Mouse (Mus musculus) thymus, adult 2 months (tissue): Measurements from ENCODE around the gene Nceh1. TPM values are rescaled to one million over a fixed set of nuclear protein-coding genes. Genes with fewer than 3 reads are reported as not detected.

Experiments used
- DNase-seq: peaks from one replicate; pipeline ENCODE4 v3.0.0; 2021
- H3K27ac ChIP-seq: fragments of 200-500 bp; 2 replicates; pipeline ENCODE4 v1.5.1; 2012; ENCODE audit warnings: low read length, control low read depth; ENCODE audit not compliant: control insufficient read depth, insufficient read depth
- H3K27me3 ChIP-seq: fragments of 200-500 bp; 2 replicates; pipeline ENCODE4 v1.6.1; 2012; ENCODE audit warnings: mild to moderate bottlenecking, low read length, moderate library complexity, mixed read lengths; ENCODE audit not compliant: control insufficient read depth, insufficient read depth
- H3K36me3 ChIP-seq: fragments of 200-500 bp; 2 replicates; pipeline ENCODE4 v1.6.1; 2012; ENCODE audit warnings: mild to moderate bottlenecking, low read length, moderate library complexity; ENCODE audit not compliant: control insufficient read depth, insufficient read depth
- H3K4me1 ChIP-seq: fragments of 200-500 bp; replicated peaks from 2 replicates; pipeline ENCODE4 v1.6.1; 2012; ENCODE audit warnings: low read length; ENCODE audit not compliant: control insufficient read depth, insufficient read depth
- H3K4me3 ChIP-seq: fragments of 200-500 bp; 2 replicates; pipeline ENCODE4 v1.5.1; 2012; ENCODE audit warnings: mild to moderate bottlenecking, low read length, control low read depth, moderate library complexity; ENCODE audit not compliant: control insufficient read depth, insufficient read depth
- CTCF ChIP-seq: fragments of 200-500 bp; IDR thresholded peaks from 2 replicates; pipeline ENCODE4 v1.5.1; 2012; ENCODE audit warnings: mild to moderate bottlenecking, control low read depth, low read length, moderate library complexity, borderline replicate concordance; ENCODE audit not compliant: control insufficient read depth, poor library complexity, insufficient read depth; ENCODE audit errors: extremely low read depth
- POLR2A ChIP-seq: fragments of 200-500 bp; IDR thresholded peaks from 2 replicates; pipeline ENCODE4 v1.6.1; 2012; ENCODE audit warnings: mild to moderate bottlenecking, low read length, control low read depth, moderate library complexity; ENCODE audit not compliant: control insufficient read depth, poor library complexity, insufficient read depth; ENCODE audit errors: extremely low read depth
- WGBS: fragments of 180-500 bp; shearing (Covaris S2); methylation state at CpG from one replicate; pipeline ENCODE4 v1.1.7; 2018; 5-methylcytosine and 5-hydroxymethylcytosine counted together
- polyA plus RNA-seq: library from polyadenylated mRNA; depleted of rRNA; stranded (reverse); fragments of >200 nt; gene quantifications from 2 replicates; pipeline ENCODE4 v1.2.3, GENCODE M21; 2012

Gene Nceh1
- polyA plus RNA-seq, 1 experiment, result 40.5 TPM

GRCm38 (mm10) chr3:27196529-27196928 lies 13.8 kb downstream of the Nceh1 start:
- H3K27me3 ChIP-seq, result no peaks in the 10 kb centered on the region
- DNase-seq, result no peak
- TF ChIP-seq POLR2A, result no peak
- TF ChIP-seq CTCF, result no peak
- no peaks in the 10 kb centered on the region for H3K36me3 ChIP-seq
- H3K4me3 ChIP-seq, result no peak overlapping the region
- no peak overlapping the region for H3K27ac ChIP-seq
- peaks cover 17% of the 10 kb centered on the region for H3K4me1 ChIP-seq
- WGBS, result 100% methylated on average over 1 of the region's 1 CpGs

- Histone ChIP-seq H3K4me1 (peaks cover 14% of the 10 kb centered on the region), H3K27ac (no peak overlapping the region), H3K4me3 (no peak overlapping the region), H3K27me3 (no peaks in the 10 kb centered on the region), H3K36me3 (no peaks in the 10 kb centered on the region)
- 24% methylated on average over 5 of the region's 5 CpGs for WGBS
- no peak for DNase-seq
- TF ChIP-seq CTCF (no peak), POLR2A (no peak)
Observed at GRCm38 (mm10) chr3:27197816-27198215, 15.1 kb downstream of the Nceh1 start.

GRCm38 (mm10) chr3:27199120-27199519 lies 16.4 kb downstream of the Nceh1 start:
- no peak overlapping the region for H3K27ac ChIP-seq
- no peaks in the 10 kb centered on the region for H3K27me3 ChIP-seq
- TF ChIP-seq POLR2A (no peak), CTCF (no peak)
- no peaks in the 10 kb centered on the region for H3K36me3 ChIP-seq
- DNase-seq, result no peak
- WGBS, result 95% methylated on average over 7 of the region's 7 CpGs
- peaks cover 6% of the 10 kb centered on the region; the same call in 1 of the 2 replicates for H3K4me1 ChIP-seq
- H3K4me3 ChIP-seq, result no peak overlapping the region

- 91% methylated on average over 5 of the region's 5 CpGs for WGBS
- Histone ChIP-seq H3K36me3 (no peaks in the 10 kb centered on the region), H3K4me1 (peaks cover 10% of the 10 kb centered on the region; the same call in 1 of the 2 replicates), H3K27me3 (no peaks in the 10 kb centered on the region), H3K4me3 (no peak overlapping the region), H3K27ac (no peak overlapping the region)
- TF ChIP-seq POLR2A (no peak), CTCF (no peak)
- no peak for DNase-seq
Observed at GRCm38 (mm10) chr3:27201728-27202411, 19.1 kb downstream of the Nceh1 start.

GRCm38 (mm10) chr3:27205068-27205467 lies 22.3 kb downstream of the Nceh1 start:
- H3K4me3 ChIP-seq, result no peak overlapping the region
- TF ChIP-seq POLR2A (no peak), CTCF (no peak)
- H3K27me3 ChIP-seq, result no peaks in the 10 kb centered on the region
- H3K4me1 ChIP-seq, result peaks cover 7% of the 10 kb centered on the region; the same call in 1 of the 2 replicates
- H3K27ac ChIP-seq, result no peak overlapping the region
- no peak for DNase-seq
- WGBS, result 55% methylated on average over 5 of the region's 5 CpGs
- H3K36me3 ChIP-seq, result no peaks in the 10 kb centered on the region

GRCm38 (mm10) chr3:27205514-27206220 lies 22.9 kb downstream of the Nceh1 start:
- Histone ChIP-seq H3K27me3 (no peaks in the 10 kb centered on the region), H3K27ac (no peak overlapping the region), H3K4me3 (no peak overlapping the region), H3K4me1 (peaks cover 10% of the 10 kb centered on the region; the same call in 1 of the 2 replicates), H3K36me3 (no peaks in the 10 kb centered on the region)
- 86% methylated on average over 9 of the region's 9 CpGs for WGBS
- DNase-seq, result no peak
- TF ChIP-seq CTCF (no peak), POLR2A (no peak)
